Mouse (Mus musculus): ENCODE results near the gene Slc4a2. TPM values are rescaled to one million over a fixed set of nuclear protein-coding genes. Genes with fewer than 3 reads are reported as not detected.
A peak's percentile ranks its signal among the peaks of the same experiment; 100 is the strongest.

The Slc4a2 gene
- polyA plus RNA-seq, 1 experiment from 2014 or later: 12.6 TPM

GRCm38 (mm10) chr5:24383026-24383859 lies 40.4 kb upstream of the Slc4a2 start:
- H3K4me1 ChIP-seq (ENCODE audit: control insufficient read depth, low read depth, low read length): peaks cover 21% of the 10 kb centered on the region
- no peaks in the 10 kb centered on the region for H3K9me3 ChIP-seq (replicated peaks; ENCODE audit: control insufficient read depth, low read length)
- no peaks in the 10 kb centered on the region for H3K36me3 ChIP-seq (ENCODE audit: control insufficient read depth, insufficient read depth)
- peak overlapping the region; percentile 63 for H3K4me3 ChIP-seq (ENCODE audit: low read depth, low read length)
- peaks cover 22% of the 10 kb centered on the region for H3K27me3 ChIP-seq (ENCODE audit: control insufficient read depth, insufficient read depth, low read depth, low read length)
- WGBS (ENCODE audit: insufficient replicate concordance): 2% methylated on average over 34 of the region's 34 CpGs
- H3K4me2 ChIP-seq (ENCODE audit: low read depth, low read length): peak overlapping the region; percentile 83
- peak overlapping the region; percentile 34; the same call in 1 of the 2 replicates for H3K27ac ChIP-seq (ENCODE audit: low read length)
- peak; percentile 92 for ATAC-seq (ENCODE audit: low read depth)
- H3K9ac ChIP-seq (ENCODE audit: low read depth, low read length): peak overlapping the region; percentile 58

GRCm38 (mm10) chr5:24384407-24384806 lies 39.2 kb upstream of the Slc4a2 start:
- Histone ChIP-seq H3K4me3 (ENCODE audit: low read depth, low read length) (no peak overlapping the region), H3K9ac (ENCODE audit: low read depth, low read length) (no peak overlapping the region), H3K4me2 (ENCODE audit: low read depth, low read length) (no peak overlapping the region; the same call in 1 of the 2 replicates), H3K4me1 (ENCODE audit: control insufficient read depth, low read depth, low read length) (peaks cover 25% of the 10 kb centered on the region), H3K36me3 (ENCODE audit: control insufficient read depth, insufficient read depth) (no peaks in the 10 kb centered on the region), H3K27me3 (ENCODE audit: control insufficient read depth, insufficient read depth, low read depth, low read length) (peaks cover 25% of the 10 kb centered on the region), H3K27ac (ENCODE audit: low read length) (no peak overlapping the region), H3K9me3 (replicated peaks; ENCODE audit: control insufficient read depth, low read length) (no peaks in the 10 kb centered on the region)
- no peak for ATAC-seq (ENCODE audit: low read depth)
- WGBS (ENCODE audit: insufficient replicate concordance): 30% methylated on average over 6 of the region's 6 CpGs

DNA sequence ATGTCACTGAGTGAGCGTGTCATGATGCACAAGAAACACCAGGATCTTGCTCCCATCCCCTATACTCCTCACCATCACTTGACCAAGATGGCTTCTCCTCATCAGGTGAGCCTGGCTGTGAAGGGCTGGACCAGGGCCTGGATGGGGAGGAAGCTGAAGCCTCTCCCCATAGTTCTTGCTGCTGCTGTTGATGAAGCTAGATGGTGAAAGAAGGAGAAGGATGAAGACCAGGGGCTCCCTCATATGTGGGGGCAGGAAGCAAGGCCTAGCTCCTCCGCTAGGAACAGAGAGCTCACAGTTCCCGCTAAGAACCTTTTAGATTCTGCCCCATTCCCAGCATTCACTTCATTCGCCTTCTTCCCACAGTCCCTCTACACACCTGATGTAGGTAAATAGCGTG lies 38.3 kb upstream of the Slc4a2 start:
- peaks cover 25% of the 10 kb centered on the region for H3K27me3 ChIP-seq (ENCODE audit: control insufficient read depth, insufficient read depth, low read depth, low read length)
- ATAC-seq (ENCODE audit: low read depth): no peak

GRCm38 (mm10) chr5:24385887-24386550 lies 37.6 kb upstream of the Slc4a2 start:
- no peak overlapping the region for H3K4me3 ChIP-seq (ENCODE audit: low read depth, low read length)
- H3K4me2 ChIP-seq (ENCODE audit: low read depth, low read length): no peak overlapping the region
- peaks cover 29% of the 10 kb centered on the region for H3K4me1 ChIP-seq (ENCODE audit: control insufficient read depth, low read depth, low read length)
- H3K27ac ChIP-seq (ENCODE audit: low read length): no peak overlapping the region
- ATAC-seq (ENCODE audit: low read depth): no peak
- no peaks in the 10 kb centered on the region for H3K9me3 ChIP-seq (replicated peaks; ENCODE audit: control insufficient read depth, low read length)
- peaks cover 25% of the 10 kb centered on the region for H3K27me3 ChIP-seq (ENCODE audit: control insufficient read depth, insufficient read depth, low read depth, low read length)
- no peaks in the 10 kb centered on the region for H3K36me3 ChIP-seq (ENCODE audit: control insufficient read depth, insufficient read depth)
- WGBS (ENCODE audit: insufficient replicate concordance): 71% methylated on average over 10 of the region's 10 CpGs
- H3K9ac ChIP-seq (ENCODE audit: low read depth, low read length): no peak overlapping the region

More for the DNA sequence above, 38.3 kb upstream of the Slc4a2 start:
- Histone ChIP-seq H3K4me2 (ENCODE audit: low read depth, low read length) (no peak overlapping the region), H3K27ac (ENCODE audit: low read length) (no peak overlapping the region), H3K4me1 (ENCODE audit: control insufficient read depth, low read depth, low read length) (peaks cover 29% of the 10 kb centered on the region), H3K36me3 (ENCODE audit: control insufficient read depth, insufficient read depth) (no peaks in the 10 kb centered on the region), H3K4me3 (ENCODE audit: low read depth, low read length) (no peak overlapping the region), H3K9me3 (replicated peaks; ENCODE audit: control insufficient read depth, low read length) (no peaks in the 10 kb centered on the region), H3K9ac (ENCODE audit: low read depth, low read length) (no peak overlapping the region)
- 63% methylated on average over 5 of the region's 5 CpGs for WGBS (ENCODE audit: insufficient replicate concordance)

DNA sequence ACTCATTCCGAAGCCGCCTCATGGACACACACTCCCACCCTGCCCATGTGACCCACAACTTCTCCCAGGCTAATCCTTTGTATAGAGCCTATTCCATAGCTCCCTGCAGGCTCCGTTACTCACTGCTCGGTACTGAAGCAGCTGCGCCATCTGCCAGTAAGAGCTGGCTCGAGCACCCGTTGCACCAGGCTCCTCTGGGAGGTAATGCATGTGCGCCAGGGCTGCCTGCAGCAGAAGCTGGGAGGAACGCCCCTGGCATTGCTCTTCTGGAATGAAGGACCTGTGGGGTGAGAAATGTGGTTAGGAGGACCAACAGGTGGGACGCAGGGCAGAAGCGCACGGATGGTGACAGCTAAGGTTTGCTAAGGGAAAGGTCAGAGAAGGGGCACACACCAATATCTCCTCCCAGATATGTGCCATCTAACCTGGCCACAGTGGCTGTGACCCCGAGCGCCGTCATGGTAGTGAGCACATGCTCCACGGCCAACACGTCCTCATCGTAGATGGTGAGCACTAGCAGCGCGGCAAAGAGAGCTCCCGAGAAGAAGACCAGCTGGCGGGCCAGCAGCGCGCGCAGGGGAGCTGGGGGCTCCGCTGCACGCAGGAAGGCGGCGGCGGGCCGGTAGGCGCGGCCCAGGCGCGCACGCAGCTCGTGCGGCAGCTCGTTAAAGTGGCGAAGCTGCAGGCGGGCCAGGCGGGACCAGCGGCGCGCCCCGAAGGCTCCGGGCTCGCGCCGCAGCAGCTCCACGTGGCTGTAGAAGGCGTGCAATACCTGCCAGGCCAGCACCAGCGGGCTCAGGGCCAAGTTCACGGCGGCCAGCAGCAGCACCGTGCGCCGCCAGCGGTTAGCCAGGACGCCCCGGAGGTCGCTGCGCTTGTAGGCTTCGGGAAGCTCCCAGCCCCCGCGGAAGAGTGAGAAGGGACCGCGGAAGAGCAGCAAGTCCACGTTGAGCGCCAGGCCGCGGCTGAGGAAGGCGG lies 36.1 kb upstream of the Slc4a2 start:
- H3K27me3 ChIP-seq (ENCODE audit: control insufficient read depth, insufficient read depth, low read depth, low read length): peaks cover 25% of the 10 kb centered on the region

GRCm38 (mm10) chr5:24388246-24388915 lies 35.3 kb upstream of the Slc4a2 start:
- peak overlapping the region; percentile 76 for H3K4me2 ChIP-seq (ENCODE audit: low read depth, low read length)
- peak overlapping the region; percentile 41 for H3K4me3 ChIP-seq (ENCODE audit: low read depth, low read length)
- H3K36me3 ChIP-seq (ENCODE audit: control insufficient read depth, insufficient read depth): no peaks in the 10 kb centered on the region
- 22% methylated on average over 26 of the region's 26 CpGs for WGBS (ENCODE audit: insufficient replicate concordance)
- peaks cover 22% of the 10 kb centered on the region for H3K4me1 ChIP-seq (ENCODE audit: control insufficient read depth, low read depth, low read length)
- H3K9ac ChIP-seq (ENCODE audit: low read depth, low read length): peak overlapping the region; percentile 54
- H3K27me3 ChIP-seq (ENCODE audit: control insufficient read depth, insufficient read depth, low read depth, low read length): peaks cover 25% of the 10 kb centered on the region
- no peak for ATAC-seq (ENCODE audit: low read depth)
- no peaks in the 10 kb centered on the region for H3K9me3 ChIP-seq (replicated peaks; ENCODE audit: control insufficient read depth, low read length)
- H3K27ac ChIP-seq (ENCODE audit: low read length): no peak overlapping the region

More for the DNA sequence above, 36.1 kb upstream of the Slc4a2 start:
- Histone ChIP-seq H3K4me2 (ENCODE audit: low read depth, low read length) (peak overlapping the region; percentile 76), H3K4me3 (ENCODE audit: low read depth, low read length) (peak overlapping the region; percentile 41), H3K9me3 (replicated peaks; ENCODE audit: control insufficient read depth, low read length) (no peaks in the 10 kb centered on the region), H3K4me1 (ENCODE audit: control insufficient read depth, low read depth, low read length) (peaks cover 29% of the 10 kb centered on the region), H3K36me3 (ENCODE audit: control insufficient read depth, insufficient read depth) (no peaks in the 10 kb centered on the region), H3K27ac (ENCODE audit: low read length) (no peak overlapping the region), H3K9ac (ENCODE audit: low read depth, low read length) (peak overlapping the region; percentile 54)
- peak; percentile 28 for ATAC-seq (ENCODE audit: low read depth)
- 1% methylated on average over 73 of the region's 73 CpGs for WGBS (ENCODE audit: insufficient replicate concordance)

DNA sequence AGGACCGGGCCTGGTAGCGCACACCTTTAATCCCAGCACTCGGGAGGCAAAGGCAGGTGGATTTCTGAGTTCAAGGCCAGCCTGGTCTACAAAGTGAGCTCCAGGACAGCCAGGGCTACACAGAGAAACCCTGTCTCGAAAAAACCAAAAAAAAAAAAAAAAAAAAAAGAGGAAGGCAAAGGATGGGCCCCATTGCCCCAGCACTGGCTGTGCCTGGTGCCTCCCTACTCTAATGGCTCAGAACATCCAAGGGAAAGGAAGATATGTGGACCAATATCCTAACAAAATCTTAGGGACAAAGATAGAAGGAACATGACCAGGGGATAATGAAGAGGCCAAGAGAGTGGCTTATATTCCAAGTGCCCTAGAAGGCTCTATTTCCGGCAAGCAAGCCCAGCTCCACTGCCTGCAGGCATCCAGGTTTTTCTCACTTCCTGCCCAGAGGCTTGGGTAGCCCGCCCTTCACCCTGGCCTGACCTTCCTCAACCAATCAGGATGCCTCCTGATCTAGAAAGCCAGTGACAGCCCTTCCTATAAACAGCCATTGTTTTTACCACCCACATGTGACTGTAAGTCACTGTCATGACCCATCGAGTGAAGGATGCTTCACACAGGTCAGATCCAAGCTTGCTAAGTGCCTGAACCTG lies 34.5 kb upstream of the Slc4a2 start:
- H3K4me1 ChIP-seq (ENCODE audit: control insufficient read depth, low read depth, low read length): peaks cover 22% of the 10 kb centered on the region
- no peak overlapping the region for H3K4me3 ChIP-seq (ENCODE audit: low read depth, low read length)
- no peak overlapping the region for H3K27ac ChIP-seq (ENCODE audit: low read length)
- H3K9me3 ChIP-seq (replicated peaks; ENCODE audit: control insufficient read depth, low read length): no peaks in the 10 kb centered on the region
- H3K9ac ChIP-seq (ENCODE audit: low read depth, low read length): no peak overlapping the region
- no peak overlapping the region for H3K4me2 ChIP-seq (ENCODE audit: low read depth, low read length)
- peaks cover 25% of the 10 kb centered on the region for H3K27me3 ChIP-seq (ENCODE audit: control insufficient read depth, insufficient read depth, low read depth, low read length)
- no peak for ATAC-seq (ENCODE audit: low read depth)
- WGBS (ENCODE audit: insufficient replicate concordance): 44% methylated on average over 6 of the region's 7 CpGs
- H3K36me3 ChIP-seq (ENCODE audit: control insufficient read depth, insufficient read depth): no peaks in the 10 kb centered on the region

GRCm38 (mm10) chr5:24389658-24390020 lies 34.0 kb upstream of the Slc4a2 start:
- H3K4me2 ChIP-seq (ENCODE audit: low read depth, low read length): no peak overlapping the region
- H3K36me3 ChIP-seq (ENCODE audit: control insufficient read depth, insufficient read depth): no peaks in the 10 kb centered on the region
- H3K4me3 ChIP-seq (ENCODE audit: low read depth, low read length): no peak overlapping the region
- 63% methylated on average over 4 of the region's 4 CpGs for WGBS (ENCODE audit: insufficient replicate concordance)
- peaks cover 20% of the 10 kb centered on the region for H3K4me1 ChIP-seq (ENCODE audit: control insufficient read depth, low read depth, low read length)
- ATAC-seq (ENCODE audit: low read depth): no peak
- H3K9ac ChIP-seq (ENCODE audit: low read depth, low read length): no peak overlapping the region
- H3K27ac ChIP-seq (ENCODE audit: low read length): no peak overlapping the region
- peaks cover 25% of the 10 kb centered on the region for H3K27me3 ChIP-seq (ENCODE audit: control insufficient read depth, insufficient read depth, low read depth, low read length)
- no peaks in the 10 kb centered on the region for H3K9me3 ChIP-seq (replicated peaks; ENCODE audit: control insufficient read depth, low read length)

Data from liver, embryonic 16.5 days (tissue).